Mouse (Mus musculus) ES-Bruce4 (cell line): ENCODE measurements around the gene Lat.

Experiments used
- CTCF ChIP-seq: IDR thresholded peaks from one replicate; pipeline ENCODE4 v1.8.1; 2011; ENCODE audit warnings: low read depth, low read length
- EP300 ChIP-seq: IDR thresholded peaks from 2 replicates; pipeline ENCODE4 v1.6.1; 2011; ENCODE audit warnings: low read depth, low read length; ENCODE audit not compliant: insufficient read depth
- POLR2A ChIP-seq: IDR thresholded peaks from one replicate; pipeline ENCODE4 v1.8.1; 2011; ENCODE audit warnings: low read length; ENCODE audit not compliant: insufficient read depth

- TF ChIP-seq CTCF: no peak
- TF ChIP-seq EP300: no peak
- TF ChIP-seq POLR2A: no peak
Observed at GRCm38 (mm10) chr7:126314273-126314672, 55.1 kb downstream of the Lat start.
